Mouse (Mus musculus) brown adipose tissue, adult 24 weeks (tissue): ENCODE measurements around the gene Usp25. TPM values are rescaled to one million over a fixed set of nuclear protein-coding genes. Genes with fewer than 3 reads are reported as not detected.

Experiments
- H3K27ac ChIP-seq: fragments of 200-500 bp; replicated peaks from 2 replicates; pipeline ENCODE4 v1.5.1; 2012; ENCODE audit warnings: low read depth, mild to moderate bottlenecking, low read length
- H3K4me1 ChIP-seq: fragments of 200-500 bp; 2 replicates; pipeline ENCODE4 v1.6.1; 2012; ENCODE audit warnings: low read length, mixed read lengths; ENCODE audit not compliant: control insufficient read depth, insufficient read depth, insufficient read length
- H3K4me3 ChIP-seq: fragments of 200-500 bp; 2 replicates; pipeline ENCODE4 v1.5.1; 2012; ENCODE audit warnings: low read depth, mild to moderate bottlenecking, low read length, moderate library complexity; ENCODE audit not compliant: insufficient read depth
- polyA plus RNA-seq: library from polyadenylated mRNA; stranded (reverse); fragments of >200 nt; gene quantifications from 2 replicates; pipeline ENCODE4 v1.2.4, GENCODE M21; 2012; ENCODE audit not compliant: missing spikeins, insufficient read depth, insufficient read length

The Usp25 gene
- polyA plus RNA-seq, 1 experiment: 31.9 TPM

- Histone ChIP-seq H3K4me1 (no peaks in the 10 kb centered on the region), H3K4me3 (no peak overlapping the region), H3K27ac (no peak overlapping the region)
Measured at GRCm38 (mm10) chr16:77076954-77077735, 63.6 kb downstream of the Usp25 start.

GRCm38 (mm10) chr16:77077736-77078005 is 64.2 kb downstream of the Usp25 start:
- no peak overlapping the region for H3K27ac ChIP-seq
- H3K4me1 ChIP-seq: no peaks in the 10 kb centered on the region
- no peak overlapping the region for H3K4me3 ChIP-seq

GRCm38 (mm10) chr16:77084071-77084470 is 70.6 kb downstream of the Usp25 start:
- H3K4me1 ChIP-seq: no peaks in the 10 kb centered on the region
- H3K4me3 ChIP-seq: no peak overlapping the region
- H3K27ac ChIP-seq: no peak overlapping the region

- Histone ChIP-seq H3K27ac (no peak overlapping the region), H3K4me1 (no peaks in the 10 kb centered on the region), H3K4me3 (no peak overlapping the region)
Measured at GRCm38 (mm10) chr16:77089806-77090205, 76.3 kb downstream of the Usp25 start.

GRCm38 (mm10) chr16:77093526-77093925 is 80.0 kb downstream of the Usp25 start:
- Histone ChIP-seq H3K4me3 (no peak overlapping the region), H3K27ac (no peak overlapping the region), H3K4me1 (no peaks in the 10 kb centered on the region)

GRCm38 (mm10) chr16:77095017-77095551 is 81.6 kb downstream of the Usp25 start:
- Histone ChIP-seq H3K4me1 (no peaks in the 10 kb centered on the region), H3K27ac (no peak overlapping the region), H3K4me3 (no peak overlapping the region)

- Histone ChIP-seq H3K4me3 (no peak overlapping the region), H3K4me1 (no peaks in the 10 kb centered on the region), H3K27ac (no peak overlapping the region)
Measured at GRCm38 (mm10) chr16:77099018-77099869, 85.7 kb downstream of the Usp25 start.

- H3K4me3 ChIP-seq: no peak overlapping the region
- H3K27ac ChIP-seq: no peak overlapping the region
- no peaks in the 10 kb centered on the region for H3K4me1 ChIP-seq
Measured at GRCm38 (mm10) chr16:77103637-77104264, 90.2 kb downstream of the Usp25 start.

- H3K4me1 ChIP-seq: no peaks in the 10 kb centered on the region
- H3K27ac ChIP-seq: no peak overlapping the region
- H3K4me3 ChIP-seq: no peak overlapping the region
Measured at GRCm38 (mm10) chr16:77111268-77111667, 97.8 kb downstream of the Usp25 start.

GRCm38 (mm10) chr16:77125908-77126307 is 112.4 kb downstream of the Usp25 start:
- Histone ChIP-seq H3K4me3 (no peak overlapping the region), H3K4me1 (no peaks in the 10 kb centered on the region), H3K27ac (no peak overlapping the region)

- Histone ChIP-seq H3K4me3 (no peak overlapping the region), H3K27ac (no peak overlapping the region), H3K4me1 (no peaks in the 10 kb centered on the region)
Measured at GRCm38 (mm10) chr16:77128683-77129082, 115.2 kb downstream of the Usp25 start.

GRCm38 (mm10) chr16:77133055-77133454 is 119.5 kb downstream of the Usp25 start:
- Histone ChIP-seq H3K4me1 (no peaks in the 10 kb centered on the region), H3K27ac (no peak overlapping the region), H3K4me3 (no peak overlapping the region)

GRCm38 (mm10) chr16:77140651-77141050 is 127.1 kb downstream of the Usp25 start:
- Histone ChIP-seq H3K4me3 (no peak overlapping the region), H3K4me1 (no peaks in the 10 kb centered on the region), H3K27ac (no peak overlapping the region)

- no peaks in the 10 kb centered on the region for H3K4me1 ChIP-seq
- no peak overlapping the region for H3K27ac ChIP-seq
- H3K4me3 ChIP-seq: no peak overlapping the region
Measured at GRCm38 (mm10) chr16:77146801-77147200, 133.3 kb downstream of the Usp25 start.

- Histone ChIP-seq H3K27ac (no peak overlapping the region), H3K4me3 (no peak overlapping the region), H3K4me1 (no peaks in the 10 kb centered on the region)
Measured at GRCm38 (mm10) chr16:77150338-77150737, 136.8 kb downstream of the Usp25 start.
